Mouse (Mus musculus) inflammation-experienced regulatory T-cells, adult 16 weeks (primary cell): ENCODE measurements around the gene Rps12-ps3. TPM values are rescaled to one million over a fixed set of nuclear protein-coding genes. Genes with fewer than 3 reads are reported as not detected.

Experiments
- polyA plus RNA-seq: library from polyadenylated mRNA; unstranded; fragments of 100-300 nt; shearing (Covaris generic); gene quantifications from one replicate; pipeline ENCODE4 v1.2.1, GENCODE M21; 2017

Rps12-ps3 gene
- 90.3 TPM for polyA plus RNA-seq

DNA sequence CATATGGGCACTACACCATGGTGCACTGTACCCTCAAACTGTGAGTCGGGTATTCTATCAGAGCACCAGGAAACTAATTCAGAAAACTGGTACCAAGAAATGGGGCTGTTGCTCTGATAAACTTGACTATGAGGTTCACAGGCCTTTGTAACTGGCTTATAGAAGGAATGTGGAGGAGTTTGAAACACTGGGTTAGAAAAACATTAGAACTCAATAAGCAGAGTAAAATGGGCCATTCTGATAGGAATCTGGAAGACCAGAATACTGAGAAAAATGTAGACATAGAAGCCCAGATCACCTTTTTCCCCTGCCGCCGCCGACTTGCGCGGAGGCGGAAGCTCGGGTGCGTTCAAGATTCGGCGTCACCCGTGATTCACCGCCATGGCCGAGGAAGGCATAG is at the start of gene Rps12-ps3:
Gene Rps12-ps3 (plus strand): TSS at position 301 of the 400 bp plus-strand sequence.

DNA sequence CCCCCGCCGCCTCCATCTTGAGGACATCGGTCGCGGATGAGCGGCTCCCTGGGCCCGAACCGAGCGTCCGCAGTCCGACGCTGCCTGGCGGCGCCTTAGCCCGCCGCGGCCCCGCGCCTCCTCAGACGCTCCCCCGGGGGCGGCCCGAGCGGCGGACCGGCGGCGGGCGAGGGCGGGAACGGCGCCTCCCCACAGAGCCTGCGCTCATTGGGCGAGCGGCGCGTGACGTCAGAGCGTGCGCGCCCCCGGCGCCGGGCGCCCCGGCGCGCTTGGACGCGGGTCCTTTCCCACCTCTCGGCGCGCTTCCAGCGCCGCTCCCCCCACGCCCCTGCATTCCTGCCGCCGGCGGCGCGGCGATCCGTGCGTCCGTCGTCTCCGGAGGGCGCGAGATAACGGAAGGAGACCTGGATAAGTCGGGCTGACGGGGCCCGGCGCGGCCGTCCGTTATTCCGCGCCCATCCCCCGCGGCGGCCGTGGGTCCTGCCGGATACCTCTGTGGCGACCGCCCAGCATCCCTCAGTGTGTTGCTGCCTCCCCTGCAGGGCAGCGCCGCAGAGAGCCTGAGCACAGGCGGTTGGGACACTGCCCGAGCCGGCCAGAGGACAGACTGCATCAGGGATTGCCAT is 23.7 kb downstream of the Rps12-ps3 start, which contains the start of gene Pdzd8:
Gene Pdzd8 (minus strand): TSS at position 123 of the 626 bp plus-strand sequence.

Other genes with a start within 250 kb of the Rps12-ps3 start
- 4.3 TPM for gene Shtn1, start 246.2 kb upstream of the Rps12-ps3 start, polyA plus RNA-seq
- not detected for gene Vax1, start 152.2 kb upstream of the Rps12-ps3 start, polyA plus RNA-seq
- gene Kcnk18, start 103.1 kb upstream of the Rps12-ps3 start, polyA plus RNA-seq = not detected
- 6.8 TPM for gene Slc18a2, start 61.4 kb upstream of the Rps12-ps3 start, polyA plus RNA-seq
- gene Pdzd8, start 23.5 kb downstream of the Rps12-ps3 start, polyA plus RNA-seq = 9.9 TPM
- not detected for gene Emx2, start 136.1 kb downstream of the Rps12-ps3 start, polyA plus RNA-seq